Mouse (Mus musculus) thymus, adult 2 months (tissue): ENCODE data around the gene Fam83g. TPM values are rescaled to one million over a fixed set of nuclear protein-coding genes. Genes with fewer than 3 reads are reported as not detected.
A peak's percentile ranks its signal among the peaks of the same experiment; 100 is the strongest.

ENCODE experiments used
- DNase-seq: peaks from one replicate; pipeline ENCODE4 v3.0.0; 2021
- H3K27ac ChIP-seq: fragments of 200-500 bp; 2 replicates; pipeline ENCODE4 v1.5.1; 2012; ENCODE audit warnings: low read length, control low read depth; ENCODE audit not compliant: control insufficient read depth, insufficient read depth
- H3K27me3 ChIP-seq: fragments of 200-500 bp; 2 replicates; pipeline ENCODE4 v1.6.1; 2012; ENCODE audit warnings: mild to moderate bottlenecking, low read length, moderate library complexity, mixed read lengths; ENCODE audit not compliant: control insufficient read depth, insufficient read depth
- H3K36me3 ChIP-seq: fragments of 200-500 bp; 2 replicates; pipeline ENCODE4 v1.6.1; 2012; ENCODE audit warnings: mild to moderate bottlenecking, low read length, moderate library complexity; ENCODE audit not compliant: control insufficient read depth, insufficient read depth
- H3K4me1 ChIP-seq: fragments of 200-500 bp; replicated peaks from 2 replicates; pipeline ENCODE4 v1.6.1; 2012; ENCODE audit warnings: low read length; ENCODE audit not compliant: control insufficient read depth, insufficient read depth
- H3K4me3 ChIP-seq: fragments of 200-500 bp; 2 replicates; pipeline ENCODE4 v1.5.1; 2012; ENCODE audit warnings: mild to moderate bottlenecking, low read length, control low read depth, moderate library complexity; ENCODE audit not compliant: control insufficient read depth, insufficient read depth
- CTCF ChIP-seq: fragments of 200-500 bp; IDR thresholded peaks from 2 replicates; pipeline ENCODE4 v1.5.1; 2012; ENCODE audit warnings: mild to moderate bottlenecking, control low read depth, low read length, moderate library complexity, borderline replicate concordance; ENCODE audit not compliant: control insufficient read depth, poor library complexity, insufficient read depth; ENCODE audit errors: extremely low read depth
- POLR2A ChIP-seq: fragments of 200-500 bp; IDR thresholded peaks from 2 replicates; pipeline ENCODE4 v1.6.1; 2012; ENCODE audit warnings: mild to moderate bottlenecking, low read length, control low read depth, moderate library complexity; ENCODE audit not compliant: control insufficient read depth, poor library complexity, insufficient read depth; ENCODE audit errors: extremely low read depth
- WGBS: fragments of 180-500 bp; shearing (Covaris S2); methylation state at CpG from one replicate; pipeline ENCODE4 v1.1.7; 2018; 5-methylcytosine and 5-hydroxymethylcytosine counted together
- polyA plus RNA-seq: library from polyadenylated mRNA; depleted of rRNA; stranded (reverse); fragments of >200 nt; gene quantifications from 2 replicates; pipeline ENCODE4 v1.2.3, GENCODE M21; 2012

Fam83g gene
- polyA plus RNA-seq, 1 experiment, result 9.5 TPM

GRCm38 (mm10) chr11:61658360-61658922 lies 25.4 kb upstream of the Fam83g start:
- WGBS, result 98% methylated on average over 3 of the region's 3 CpGs
- H3K4me1 ChIP-seq, result peaks cover 63% of the 10 kb centered on the region

GRCm38 (mm10) chr11:61659011-61659858 lies 24.7 kb upstream of the Fam83g start:
- Histone ChIP-seq H3K36me3 (peaks cover 27% of the 10 kb centered on the region), H3K4me1 (peaks cover 58% of the 10 kb centered on the region), H3K27ac (no peak overlapping the region), H3K4me3 (no peak overlapping the region), H3K27me3 (no peaks in the 10 kb centered on the region)
- DNase-seq, result no peak
- no peak for TF ChIP-seq CTCF
- no peak for TF ChIP-seq POLR2A
- 92% methylated on average over 4 of the region's 4 CpGs for WGBS

More at GRCm38 (mm10) chr11:61658360-61658922, 25.4 kb upstream of the Fam83g start:
- H3K27ac ChIP-seq, result no peak overlapping the region
- TF ChIP-seq CTCF (no peak), POLR2A (no peak)
- no peak overlapping the region for H3K4me3 ChIP-seq
- no peak for DNase-seq
- peaks cover 19% of the 10 kb centered on the region for H3K36me3 ChIP-seq
- H3K27me3 ChIP-seq, result no peaks in the 10 kb centered on the region

- Histone ChIP-seq H3K4me1 (peaks cover 51% of the 10 kb centered on the region), H3K27me3 (no peaks in the 10 kb centered on the region), H3K27ac (peak overlapping the region; percentile 11; the same call in 1 of the 2 replicates), H3K4me3 (no peak overlapping the region), H3K36me3 (peaks cover 35% of the 10 kb centered on the region)
- DNase-seq, result no peak
- 93% methylated on average over 8 of the region's 8 CpGs for WGBS
- no peak for TF ChIP-seq POLR2A
- no peak for TF ChIP-seq CTCF
These were observed 23.9 kb upstream of the Fam83g start for GRCm38 (mm10) chr11:61660001-61660400.

GRCm38 (mm10) chr11:61660806-61661392 lies 23.0 kb upstream of the Fam83g start:
- H3K4me1 ChIP-seq, result peaks cover 43% of the 10 kb centered on the region
- H3K27ac ChIP-seq, result peak overlapping the region; percentile 50; the same call in 1 of the 2 replicates
- TF ChIP-seq POLR2A, result no peak
- no peak for TF ChIP-seq CTCF
- H3K36me3 ChIP-seq, result peaks cover 41% of the 10 kb centered on the region
- 27% methylated on average over 7 of the region's 7 CpGs for WGBS
- no peak overlapping the region for H3K4me3 ChIP-seq
- no peaks in the 10 kb centered on the region for H3K27me3 ChIP-seq
- peak; percentile 52 for DNase-seq

- H3K4me1 ChIP-seq, result peaks cover 34% of the 10 kb centered on the region
- peaks cover 41% of the 10 kb centered on the region for H3K36me3 ChIP-seq
- TF ChIP-seq POLR2A, result no peak
- TF ChIP-seq CTCF, result no peak
- H3K27ac ChIP-seq, result no peak overlapping the region
- H3K4me3 ChIP-seq, result no peak overlapping the region
- DNase-seq, result no peak
- 95% methylated on average over 5 of the region's 5 CpGs for WGBS
- no peaks in the 10 kb centered on the region for H3K27me3 ChIP-seq
These were observed 21.7 kb upstream of the Fam83g start for GRCm38 (mm10) chr11:61662189-61662588.

- peaks cover 34% of the 10 kb centered on the region for H3K4me1 ChIP-seq
- no peak overlapping the region for H3K27ac ChIP-seq
- WGBS, result 95% methylated on average over 4 of the region's 4 CpGs
- H3K4me3 ChIP-seq, result no peak overlapping the region
- no peaks in the 10 kb centered on the region for H3K27me3 ChIP-seq
- H3K36me3 ChIP-seq, result peaks cover 47% of the 10 kb centered on the region
- TF ChIP-seq POLR2A (no peak), CTCF (no peak)
- DNase-seq, result no peak
These were observed 18.5 kb upstream of the Fam83g start for GRCm38 (mm10) chr11:61665401-61665800.
